Mouse (Mus musculus) liver, embryonic 15.5 days (tissue): ENCODE measurements around the gene Atf2. TPM values are rescaled to one million over a fixed set of nuclear protein-coding genes. Genes with fewer than 3 reads are reported as not detected.
"Not testable (repeated sequence)": the region's sequence is repeated elsewhere in the genome, so short reads cannot be mapped to it uniquely, and the experiment has no call there.

ENCODE experiments used
- ATAC-seq: fragments of 200-750 bp; cut with Nextera tagmentation; 2 replicates; pipeline ENCODE4 v1.8.0; 2017; ENCODE audit warnings: moderate number of reproducible peaks, mild to moderate bottlenecking, moderate library complexity; ENCODE audit not compliant: insufficient read depth
- H3K27ac ChIP-seq: fragments of 300-500 bp; sonication (generic); replicated peaks from 2 replicates; pipeline ENCODE4 v1.5.1; 2015; ENCODE audit warnings: mild to moderate bottlenecking, inconsistent platforms
- H3K27me3 ChIP-seq: fragments of 300-500 bp; sonication (generic); 2 replicates; pipeline ENCODE4 v1.6.1; 2015; ENCODE audit warnings: mild to moderate bottlenecking, inconsistent platforms
- H3K36me3 ChIP-seq: fragments of 300-500 bp; sonication (generic); replicated peaks from 2 replicates; pipeline ENCODE4 v1.6.1; 2015; ENCODE audit warnings: moderate library complexity, mild to moderate bottlenecking, inconsistent platforms
- H3K4me1 ChIP-seq: fragments of 300-500 bp; sonication (generic); replicated peaks from 2 replicates; pipeline ENCODE4 v1.6.1; 2015; ENCODE audit warnings: inconsistent platforms
- H3K4me2 ChIP-seq: fragments of 300-500 bp; sonication (generic); 2 replicates; pipeline ENCODE4 v1.6.1; 2015; ENCODE audit warnings: moderate library complexity, mild to moderate bottlenecking, inconsistent platforms
- H3K4me3 ChIP-seq: fragments of 300-500 bp; sonication (generic); replicated peaks from 2 replicates; pipeline ENCODE4 v1.5.1; 2015; ENCODE audit warnings: mild to moderate bottlenecking, inconsistent platforms
- H3K9ac ChIP-seq: fragments of 300-500 bp; sonication (generic); 2 replicates; pipeline ENCODE4 v1.6.1; 2015; ENCODE audit warnings: moderate library complexity, mild to moderate bottlenecking, inconsistent platforms
- H3K9me3 ChIP-seq: fragments of 300-500 bp; sonication (generic); replicated peaks from 2 replicates; pipeline ENCODE4 v1.6.1; 2016; ENCODE audit warnings: inconsistent platforms
- WGBS: fragments of 180-500 bp; shearing (Covaris S2); methylation state at CpG from one replicate; pipeline ENCODE4 v1.1.7; 2015; ENCODE audit warnings: mixed read lengths; ENCODE audit not compliant: insufficient replicate concordance; 5-methylcytosine and 5-hydroxymethylcytosine counted together
- polyA plus RNA-seq: library from polyadenylated mRNA; unstranded; fragments of >200 nt; fragmentation: Nextera tagmentation; extraction: Ambion mirVana; gene quantifications from 2 replicates; pipeline ENCODE4 v1.2.1, GENCODE M21; 2015

Atf2 gene
- polyA plus RNA-seq, 1 experiment from 2014 or later: 16.7 TPM

- Histone ChIP-seq H3K4me2 (peak overlapping the region; percentile 88), H3K9ac (peak overlapping the region; percentile 100), H3K27me3 (peaks cover 2% of the 10 kb centered on the region; the same call in 1 of the 2 replicates), H3K4me3 (peak overlapping the region; percentile 99), H3K4me1 (peaks cover 30% of the 10 kb centered on the region), H3K9me3 (no peaks in the 10 kb centered on the region), H3K27ac (peak overlapping the region; percentile 95), H3K36me3 (peaks cover 37% of the 10 kb centered on the region)
- under 1% methylated on average over 48 of the region's 50 CpGs for WGBS
- peak; percentile 68 for ATAC-seq
These were observed 18.2 kb upstream of the Atf2 start for GRCm38 (mm10) chr2:73910571-73911174.

DNA sequence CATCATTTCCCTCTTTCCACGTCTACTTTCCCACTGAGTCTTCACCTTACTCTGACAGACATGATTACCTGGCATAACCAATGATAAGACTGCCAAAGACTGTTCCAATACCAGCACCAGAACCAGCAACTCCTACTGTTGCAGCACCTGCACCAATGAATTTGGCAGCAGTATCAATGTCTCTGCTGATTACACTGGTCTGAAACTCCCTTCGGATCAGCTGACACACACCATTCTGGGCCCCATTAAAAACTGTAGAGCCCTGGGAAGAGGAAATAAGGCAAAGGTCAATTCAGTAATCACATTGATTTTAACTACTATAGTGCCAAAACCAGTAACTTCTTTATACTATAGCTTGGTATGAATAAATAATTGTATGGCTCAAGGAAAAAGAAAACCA is 16.7 kb upstream of the Atf2 start:
- WGBS: 78% methylated on average over 2 of the region's 2 CpGs
- Histone ChIP-seq H3K27ac (no peak overlapping the region), H3K9ac (no peak overlapping the region), H3K9me3 (no peaks in the 10 kb centered on the region), H3K36me3 (peaks cover 37% of the 10 kb centered on the region), H3K4me2 (0 out of 2 replicates have a peak overlapping the region, but pooled peaks have one; percentile 6), H3K27me3 (no peaks in the 10 kb centered on the region), H3K4me3 (no peak overlapping the region), H3K4me1 (peaks cover 37% of the 10 kb centered on the region)
- no peak for ATAC-seq

GRCm38 (mm10) chr2:73904679-73905078 is 12.2 kb upstream of the Atf2 start:
- H3K4me3 ChIP-seq, H3K9me3 ChIP-seq, H3K4me2 ChIP-seq, H3K9ac ChIP-seq, H3K27ac ChIP-seq, H3K27me3 ChIP-seq: not testable (repeated sequence)
- peaks cover 25% of the 10 kb centered on the region for H3K4me1 ChIP-seq
- H3K36me3 ChIP-seq: peaks cover 33% of the 10 kb centered on the region
- ATAC-seq: peak; percentile 69

DNA sequence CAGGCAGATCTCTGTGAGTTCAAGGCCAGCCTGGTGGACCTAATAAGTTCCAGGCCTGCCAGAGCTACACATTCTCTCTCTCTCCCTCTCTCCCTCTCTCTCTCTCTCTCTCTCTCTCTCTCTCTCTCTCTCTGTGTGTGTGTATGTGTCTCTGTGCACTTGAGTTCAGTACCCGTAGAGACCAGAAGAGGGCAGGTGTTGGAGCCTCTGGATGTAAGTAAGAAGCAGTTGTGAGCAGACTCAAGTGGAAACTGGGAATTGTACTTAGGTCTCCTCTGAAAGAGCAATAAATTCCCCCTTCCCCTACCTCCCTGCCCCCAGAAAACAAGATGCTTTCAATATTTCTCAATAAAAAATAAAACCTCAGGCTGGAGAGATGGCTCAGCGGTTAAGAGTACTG is 11.1 kb upstream of the Atf2 start:
- 0 out of 2 replicates have a peak, but pooled peaks have one; percentile 18 for ATAC-seq
- H3K27ac ChIP-seq: no peak overlapping the region
- no peak overlapping the region for H3K9ac ChIP-seq
- WGBS: 83% methylated on average over 2 of the region's 2 CpGs
- no peaks in the 10 kb centered on the region for H3K9me3 ChIP-seq
- peaks cover 16% of the 10 kb centered on the region for H3K4me1 ChIP-seq
- no peaks in the 10 kb centered on the region for H3K27me3 ChIP-seq
- peaks cover 24% of the 10 kb centered on the region for H3K36me3 ChIP-seq
- H3K4me3 ChIP-seq: no peak overlapping the region
- peak overlapping the region; percentile 10; the same call in 1 of the 2 replicates for H3K4me2 ChIP-seq

DNA sequence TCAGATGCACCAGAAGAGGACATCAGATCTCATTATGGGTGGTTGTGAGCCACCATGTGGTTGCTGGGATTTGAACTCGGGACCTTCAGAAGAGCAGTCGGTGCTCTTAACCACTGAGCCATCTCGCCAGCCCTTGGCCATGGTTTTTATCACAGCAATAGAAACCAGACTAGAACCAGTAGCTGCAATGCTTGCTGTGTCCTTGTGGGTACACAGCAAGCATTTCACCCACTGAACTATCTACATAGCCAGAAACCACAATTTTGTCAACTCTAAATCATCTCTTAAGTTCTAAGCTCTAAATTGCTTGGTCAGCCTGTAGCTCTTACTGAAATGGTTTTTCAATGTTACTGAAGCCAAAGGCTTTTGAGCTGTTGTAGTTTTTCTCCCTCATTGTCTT is 9.9 kb upstream of the Atf2 start:
- H3K4me2 ChIP-seq, ATAC-seq, H3K27ac ChIP-seq, H3K4me3 ChIP-seq, H3K27me3 ChIP-seq, H3K9me3 ChIP-seq, H3K9ac ChIP-seq: not testable (repeated sequence)
- WGBS: 68% methylated on average over 3 of the region's 3 CpGs
- Histone ChIP-seq H3K4me1 (peaks cover 14% of the 10 kb centered on the region), H3K36me3 (peaks cover 12% of the 10 kb centered on the region)

DNA sequence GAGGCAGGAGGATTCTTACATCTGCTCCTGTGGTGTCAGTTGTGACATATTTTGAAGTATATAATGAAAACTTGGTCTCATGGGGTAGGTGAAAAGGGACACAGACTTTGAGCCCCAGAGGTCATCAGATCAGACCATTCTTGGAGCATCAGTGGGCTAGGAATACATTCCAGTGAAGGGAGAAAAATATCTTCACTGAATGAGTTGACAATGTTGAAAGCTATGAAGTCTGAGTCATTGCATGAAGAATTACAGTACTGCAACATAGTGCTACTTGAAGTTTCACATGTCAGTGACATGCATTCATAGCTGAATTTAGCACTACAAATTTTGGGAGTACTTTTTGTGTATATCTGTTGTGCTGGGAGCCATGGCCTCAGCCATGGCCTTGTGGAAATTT is 8.7 kb upstream of the Atf2 start:
- Histone ChIP-seq H3K27ac (no peak overlapping the region), H3K27me3 (no peaks in the 10 kb centered on the region), H3K9me3 (no peaks in the 10 kb centered on the region), H3K4me3 (no peak overlapping the region), H3K4me1 (peaks cover 14% of the 10 kb centered on the region), H3K36me3 (peaks cover under 1% of the 10 kb centered on the region), H3K9ac (no peak overlapping the region), H3K4me2 (no peak overlapping the region)
- no peak for ATAC-seq

- no peaks in the 10 kb centered on the region for H3K27me3 ChIP-seq
- no peak overlapping the region for H3K4me3 ChIP-seq
- ATAC-seq: no peak
- H3K4me1 ChIP-seq: peaks cover 14% of the 10 kb centered on the region
- H3K4me2 ChIP-seq: no peak overlapping the region
- no peaks in the 10 kb centered on the region for H3K9me3 ChIP-seq
- 36% methylated on average over 1 of the region's 1 CpGs for WGBS
- no peaks in the 10 kb centered on the region for H3K36me3 ChIP-seq
- H3K27ac ChIP-seq: no peak overlapping the region
- H3K9ac ChIP-seq: no peak overlapping the region
These were observed 7.9 kb upstream of the Atf2 start for GRCm38 (mm10) chr2:73900364-73900763.

DNA sequence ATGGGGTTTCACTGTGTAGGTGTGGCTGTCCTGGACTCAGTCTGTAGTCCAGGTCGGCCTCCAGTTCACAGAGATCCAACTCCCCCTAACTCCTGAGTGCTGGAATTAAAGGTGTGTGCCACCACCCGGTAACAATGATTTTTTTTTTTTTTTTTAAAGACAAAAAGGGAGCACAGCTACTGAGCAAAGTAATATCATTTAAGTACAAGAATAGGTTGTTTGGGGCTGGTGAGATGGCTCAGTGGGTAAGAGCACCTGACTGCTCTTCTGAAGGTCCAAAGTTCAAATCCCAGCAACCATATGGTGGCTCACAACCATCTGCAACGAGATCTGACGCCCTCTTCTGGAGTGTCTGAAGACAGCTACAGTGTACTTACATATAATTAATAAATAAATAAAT is 4.5 kb upstream of the Atf2 start:
- not testable (repeated sequence) for H3K27ac ChIP-seq, H3K36me3 ChIP-seq, H3K4me1 ChIP-seq, H3K9me3 ChIP-seq, ATAC-seq, H3K27me3 ChIP-seq, H3K9ac ChIP-seq, H3K4me2 ChIP-seq, H3K4me3 ChIP-seq
- 49% methylated on average over 4 of the region's 4 CpGs for WGBS

GRCm38 (mm10) chr2:73893473-73894270 is 1.2 kb upstream of the Atf2 start:
- WGBS: 47% methylated on average over 22 of the region's 22 CpGs
- Histone ChIP-seq H3K4me3 (peak overlapping the region; percentile 99), H3K4me1 (peaks cover 18% of the 10 kb centered on the region), H3K36me3 (no peaks in the 10 kb centered on the region), H3K27me3 (no peaks in the 10 kb centered on the region), H3K27ac (peak overlapping the region; percentile 83), H3K9me3 (no peaks in the 10 kb centered on the region), H3K9ac (no peak overlapping the region), H3K4me2 (peak overlapping the region; percentile 85)
- ATAC-seq: no peak

DNA sequence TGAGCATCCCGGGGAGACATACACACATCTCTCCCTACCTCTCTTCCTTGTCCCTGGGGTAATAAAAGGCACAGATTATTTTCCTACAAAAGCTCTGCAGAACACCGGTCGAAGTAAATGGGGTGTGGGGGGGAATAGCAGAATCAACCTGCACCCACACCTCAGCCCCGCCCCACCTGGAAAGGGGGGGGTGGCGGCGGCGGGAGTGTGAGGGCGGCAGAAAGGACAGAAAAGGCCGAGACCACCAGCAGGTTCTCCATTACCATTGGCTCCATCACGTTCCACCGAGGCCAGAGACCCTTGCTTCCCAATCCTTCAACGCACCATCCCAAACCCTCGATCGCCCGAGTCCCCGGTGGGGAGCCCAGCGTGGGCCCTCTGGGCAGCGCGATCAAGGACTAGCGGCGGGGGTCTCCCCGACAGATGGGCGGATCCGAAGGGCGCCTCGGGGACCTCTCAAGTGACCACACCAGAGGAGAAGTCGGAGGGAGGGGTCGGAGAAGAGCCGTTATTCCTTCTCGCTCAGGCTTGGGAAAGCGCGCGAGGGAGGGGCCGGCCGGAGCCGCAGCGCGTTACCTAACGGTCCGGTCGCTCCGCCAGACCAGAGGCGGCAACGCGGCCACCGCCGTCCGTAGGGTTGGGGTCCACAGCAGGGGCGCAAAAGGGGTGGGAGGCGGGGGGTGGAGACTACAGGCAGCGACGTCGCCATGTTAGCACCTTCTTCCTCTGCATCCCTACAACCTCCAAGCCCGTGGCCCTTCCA is 557 bp downstream of the Atf2 start:
- WGBS: 1% methylated on average over 54 of the region's 54 CpGs
- Histone ChIP-seq H3K27me3 (no peaks in the 10 kb centered on the region), H3K9me3 (no peaks in the 10 kb centered on the region), H3K4me2 (peak overlapping the region; percentile 79), H3K4me3 (peak overlapping the region; percentile 99), H3K9ac (peak overlapping the region; percentile 94), H3K36me3 (no peaks in the 10 kb centered on the region), H3K27ac (peak overlapping the region; percentile 92), H3K4me1 (peaks cover 21% of the 10 kb centered on the region)
- peak; percentile 42 for ATAC-seq

DNA sequence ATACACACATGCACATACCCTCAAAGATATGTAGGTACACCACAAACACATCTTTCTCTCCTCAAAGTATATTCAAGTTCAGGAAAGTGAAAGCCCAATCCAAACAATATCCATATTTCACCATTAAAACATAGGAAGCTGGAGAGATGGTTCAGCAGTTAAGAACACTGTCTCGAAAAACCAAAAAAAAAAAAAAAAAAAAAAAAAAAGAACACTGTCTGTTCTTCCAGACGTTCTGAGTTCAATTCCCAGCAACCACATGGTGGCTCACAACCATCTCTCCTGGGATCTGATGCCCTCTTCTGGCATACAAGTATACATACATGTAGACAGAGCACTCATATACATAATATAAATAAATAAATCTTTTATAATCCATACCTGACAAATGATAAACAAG is 6.4 kb downstream of the Atf2 start:
- WGBS: 58% methylated on average over 2 of the region's 2 CpGs
- peaks cover 9% of the 10 kb centered on the region for H3K4me1 ChIP-seq
- no peaks in the 10 kb centered on the region for H3K36me3 ChIP-seq
- H3K4me2 ChIP-seq: no peak overlapping the region
- no peaks in the 10 kb centered on the region for H3K9me3 ChIP-seq
- no peak overlapping the region for H3K9ac ChIP-seq
- no peaks in the 10 kb centered on the region for H3K27me3 ChIP-seq
- H3K27ac ChIP-seq: no peak overlapping the region
- no peak for ATAC-seq
- no peak overlapping the region for H3K4me3 ChIP-seq
